Mouse (Mus musculus): ENCODE measurements around the gene Trmt61a.
A peak's percentile ranks its signal among the peaks of the same experiment; 100 is the strongest.
"Not testable (repeated sequence)": the region's sequence is repeated elsewhere in the genome, so short reads cannot be mapped to it uniquely, and the experiment has no call there.

The Trmt61a gene

GRCm38 (mm10) chr12:111677882-111678669 lies at the start of gene Trmt61a:
TSS of gene Trmt61a (plus strand) at chr12:111678105.
- DNase-seq (ENCODE audit: low read depth): peak; percentile 90

GRCm38 (mm10) chr12:111648061-111648645 lies 29.8 kb upstream of the Trmt61a start:
- peak; percentile 40 for DNase-seq (ENCODE audit: low read depth)

- DNase-seq (ENCODE audit: low read depth): no peak
Measured at GRCm38 (mm10) chr12:111652953-111653352, 25.0 kb upstream of the Trmt61a start.

DNA sequence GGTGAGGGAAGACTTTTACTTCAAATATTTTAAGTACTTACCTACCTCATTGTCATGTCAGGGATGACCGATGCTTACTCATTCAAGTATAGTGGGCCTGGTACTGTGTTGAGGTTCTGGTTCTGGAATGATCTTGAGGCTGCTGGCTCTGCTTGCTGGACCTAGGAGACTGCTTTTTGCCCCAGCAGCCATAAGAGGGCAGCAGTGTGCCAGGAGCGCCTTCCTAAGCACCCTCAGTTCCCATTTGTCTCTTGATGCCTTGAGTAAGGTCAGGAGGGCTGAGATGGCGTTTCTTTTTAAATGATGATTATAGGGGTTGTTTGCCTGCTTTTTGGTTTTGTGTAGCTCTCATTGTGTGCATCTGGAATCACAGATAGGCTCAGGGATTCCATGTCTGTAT lies 24.5 kb upstream of the Trmt61a start:
- DNase-seq (ENCODE audit: low read depth): peak; percentile 50

GRCm38 (mm10) chr12:111655695-111656094 lies 22.2 kb upstream of the Trmt61a start:
- DNase-seq (ENCODE audit: low read depth): no peak

DNA sequence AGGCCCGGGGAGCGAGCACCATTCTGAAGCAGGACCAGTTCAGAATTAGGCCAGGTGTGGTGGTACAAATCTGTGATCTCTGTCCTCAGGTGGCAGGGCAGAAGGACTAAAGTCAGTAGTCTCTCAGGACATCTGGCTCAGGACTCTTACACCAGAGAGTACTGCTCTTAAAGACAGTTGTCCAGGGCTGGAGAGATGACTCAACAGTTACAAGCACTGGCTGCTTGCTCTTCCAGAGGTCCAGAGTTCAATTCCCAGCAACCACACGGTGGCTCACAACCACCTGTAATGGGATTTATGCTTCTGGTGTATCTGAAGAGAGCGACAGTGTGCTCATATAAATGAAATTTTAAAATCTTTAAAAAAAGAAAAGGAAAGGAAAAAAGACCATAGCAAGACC lies 18.6 kb upstream of the Trmt61a start:
- DNase-seq (ENCODE audit: low read depth): no peak

GRCm38 (mm10) chr12:111660628-111661027 lies 17.3 kb upstream of the Trmt61a start:
- DNase-seq (ENCODE audit: low read depth): no peak

DNA sequence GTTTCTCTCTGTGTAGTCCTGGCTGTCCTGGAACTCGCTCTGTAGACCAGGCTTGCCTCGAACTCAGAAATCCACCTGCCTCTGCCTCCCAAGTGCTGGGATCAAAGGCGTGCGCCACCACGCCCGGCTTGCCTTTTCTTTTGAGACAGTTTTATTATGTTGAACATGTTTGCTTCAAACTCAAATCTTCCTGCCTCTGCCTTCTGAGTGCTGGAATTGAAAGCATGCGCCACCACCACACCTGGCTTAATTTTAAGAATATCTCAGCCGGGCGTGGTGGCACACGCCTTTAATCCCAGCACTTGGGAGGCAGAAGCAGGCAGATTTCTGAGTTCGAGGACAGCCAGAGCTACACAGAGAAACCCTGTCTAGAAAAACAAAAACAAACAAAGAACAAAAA lies 16.4 kb upstream of the Trmt61a start:
- DNase-seq (ENCODE audit: low read depth): not testable (repeated sequence)

GRCm38 (mm10) chr12:111663228-111664143 lies 14.4 kb upstream of the Trmt61a start:
- DNase-seq (ENCODE audit: low read depth): no peak

DNA sequence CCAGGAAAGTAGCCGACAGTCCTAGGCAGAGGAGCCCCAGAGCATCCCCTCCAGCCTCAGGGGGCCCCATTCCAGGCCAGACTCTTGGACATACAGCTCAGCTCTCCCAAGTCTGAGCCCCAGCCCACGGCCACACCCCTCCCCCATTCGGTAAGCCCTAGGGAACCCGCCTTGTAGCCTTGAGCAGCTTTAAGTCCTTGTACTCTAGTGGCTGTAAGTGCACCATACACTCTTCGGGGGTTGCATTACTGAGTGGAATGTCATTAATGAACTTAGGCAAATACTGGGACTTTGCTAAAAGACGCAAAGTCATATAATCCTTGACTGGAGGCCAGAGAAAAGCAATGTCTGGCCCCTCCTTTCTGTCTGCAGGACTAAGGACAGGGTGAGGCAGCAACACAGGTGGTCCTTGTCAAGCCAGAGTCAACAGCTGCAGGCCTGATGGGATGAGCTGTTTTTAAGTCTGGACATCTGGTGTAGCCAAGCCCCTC lies 13.7 kb upstream of the Trmt61a start:
- no peak for DNase-seq (ENCODE audit: low read depth)

GRCm38 (mm10) chr12:111665041-111665880 lies 12.6 kb upstream of the Trmt61a start:
- DNase-seq (ENCODE audit: low read depth): no peak

DNA sequence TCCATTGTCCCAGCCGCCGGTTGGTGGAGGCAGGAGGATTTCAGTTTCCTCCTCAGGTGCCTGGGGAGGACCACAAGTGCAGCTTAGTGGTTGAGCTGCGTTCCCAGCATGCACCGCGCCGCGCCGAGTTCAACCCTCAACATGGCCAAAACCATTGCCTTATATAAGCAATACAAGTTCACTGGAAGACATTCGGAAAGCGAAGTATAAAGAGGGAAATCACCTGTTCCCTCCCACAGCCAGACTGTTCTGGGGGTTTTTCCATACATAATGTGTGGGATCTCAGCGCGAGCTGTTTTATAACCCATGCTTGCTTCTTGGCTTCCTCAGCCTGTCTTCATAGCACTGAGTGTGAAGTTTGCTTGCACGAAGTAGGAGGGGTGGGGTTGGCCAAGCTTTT lies 11.5 kb upstream of the Trmt61a start:
- DNase-seq (ENCODE audit: low read depth): no peak

DNA sequence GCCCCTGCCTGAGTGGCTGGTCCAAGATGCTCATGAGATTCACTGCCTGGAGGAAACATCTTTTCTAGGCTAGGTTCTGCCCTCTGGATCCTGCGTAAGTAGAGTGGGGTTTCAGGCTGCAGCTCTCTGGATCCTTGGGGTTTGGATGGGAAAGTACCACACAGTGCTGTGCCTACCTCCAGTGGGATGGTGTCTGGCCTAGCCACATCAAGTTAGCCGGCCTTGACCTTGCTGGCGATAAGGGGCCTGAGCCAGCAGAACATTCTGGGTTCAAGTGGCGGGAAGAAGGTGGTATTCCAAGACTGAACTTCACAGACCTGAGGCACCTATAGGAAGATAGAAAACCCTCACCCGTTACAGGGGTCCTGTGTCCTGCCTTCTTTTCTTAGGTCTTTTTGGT lies 10.5 kb upstream of the Trmt61a start:
- DNase-seq (ENCODE audit: low read depth): no peak

GRCm38 (mm10) chr12:111668457-111668912 lies 9.4 kb upstream of the Trmt61a start:
- peak; percentile 91 for DNase-seq (ENCODE audit: low read depth)

DNA sequence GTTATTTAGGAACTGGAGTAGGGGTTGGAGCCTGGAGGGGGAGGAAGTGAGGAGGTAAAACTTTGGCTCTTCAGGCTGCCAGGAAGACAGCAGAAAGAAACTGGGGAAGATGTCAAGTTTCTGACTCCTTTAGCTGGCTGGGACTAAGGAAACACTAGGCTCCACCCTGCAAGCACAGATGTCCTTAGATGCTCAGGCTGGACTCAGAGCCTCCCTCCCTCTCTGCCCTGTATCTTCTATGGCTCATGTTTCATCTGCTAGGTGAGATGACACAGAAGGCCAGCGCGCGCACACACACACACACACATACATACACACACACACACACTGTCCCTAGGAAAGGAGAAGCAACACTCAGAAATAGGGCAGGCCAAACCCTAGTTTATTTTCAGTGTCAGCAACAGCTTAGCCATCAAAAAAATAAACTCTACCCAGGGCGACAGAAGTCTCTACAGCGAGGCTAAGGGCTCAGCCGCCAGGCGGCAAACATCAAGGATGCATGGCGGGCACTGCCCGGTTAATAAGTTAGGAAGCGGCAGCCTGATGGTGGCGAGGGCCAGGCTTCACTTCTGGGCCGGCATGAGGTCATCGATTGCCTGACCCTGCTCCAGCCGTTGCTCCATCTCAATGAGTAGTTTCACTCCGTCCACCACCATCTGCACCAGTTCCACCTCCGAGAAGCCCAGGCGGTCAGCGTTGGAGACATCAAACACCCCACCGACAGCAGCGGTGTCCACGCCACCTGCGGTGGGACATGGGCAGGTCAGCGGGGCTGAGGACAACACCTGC lies 8.7 kb upstream of the Trmt61a start:
- no peak for DNase-seq (ENCODE audit: low read depth)

- no peak for DNase-seq (ENCODE audit: low read depth)
Measured at GRCm38 (mm10) chr12:111669961-111670360, 7.9 kb upstream of the Trmt61a start.

- DNase-seq (ENCODE audit: low read depth): no peak
Measured at GRCm38 (mm10) chr12:111670371-111670971, 7.4 kb upstream of the Trmt61a start.

- no peak for DNase-seq (ENCODE audit: low read depth)
Measured at GRCm38 (mm10) chr12:111670976-111671375, 6.9 kb upstream of the Trmt61a start.

DNA sequence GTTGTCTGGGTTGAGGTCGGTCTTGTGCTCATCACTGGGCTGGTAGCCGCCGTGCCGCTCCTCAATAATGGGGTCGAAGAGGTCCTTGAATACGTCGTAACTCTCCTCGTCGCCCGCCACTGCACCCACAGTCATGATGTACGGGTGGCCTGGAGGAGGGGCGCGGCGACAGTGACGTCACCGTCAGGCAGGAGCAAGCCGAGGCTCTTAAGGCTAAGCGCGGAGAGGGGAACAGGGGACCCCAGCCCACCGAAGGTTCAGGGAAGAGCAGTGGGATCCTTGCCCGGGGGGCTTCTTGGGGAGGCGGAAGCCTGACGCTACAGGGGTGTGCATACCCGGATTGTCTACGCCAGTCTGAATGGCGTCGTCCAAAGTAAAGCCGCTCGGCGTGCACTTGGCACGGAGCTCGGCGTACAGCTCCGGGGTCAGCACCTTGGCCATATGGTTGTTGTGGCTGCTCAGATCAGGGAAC lies 6.4 kb upstream of the Trmt61a start:
- no peak for DNase-seq (ENCODE audit: low read depth)

DNA sequence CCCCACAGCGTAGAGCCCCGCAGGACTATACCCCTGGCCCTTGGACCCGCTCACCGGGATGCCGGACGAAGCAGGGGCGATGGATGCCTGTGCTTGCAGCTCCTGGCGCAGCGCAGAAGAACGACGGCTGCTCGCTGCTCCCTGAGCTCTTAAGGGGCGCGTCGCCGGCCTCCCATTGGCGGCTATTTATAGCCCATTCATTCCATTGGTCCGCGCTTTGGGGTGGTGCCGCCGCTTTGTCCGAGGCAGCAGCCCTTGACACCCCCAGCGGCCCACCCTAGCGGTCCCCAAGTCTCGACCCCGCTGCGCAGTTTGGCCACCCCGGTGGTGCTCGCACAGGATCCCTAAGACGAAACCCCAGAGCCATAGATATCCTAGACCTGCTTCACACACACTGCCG lies 5.7 kb upstream of the Trmt61a start, which contains the start of gene Ckb:
Gene Ckb (minus strand): TSS at position 163 of the 400 bp plus-strand sequence.
- no peak for DNase-seq (ENCODE audit: low read depth)
